Mouse (Mus musculus): ENCODE measurements around the gene Smim13.
"Not testable (repeated sequence)": the region's sequence is repeated elsewhere in the genome, so short reads cannot be mapped to it uniquely, and the experiment has no call there.

Smim13 gene

GRCm38 (mm10) chr13:41235845-41236741 lies 13.6 kb upstream of the Smim13 start:
- no peak for DNase-seq (ENCODE audit: extremely low spot score, low read depth, low spot score)

DNA sequence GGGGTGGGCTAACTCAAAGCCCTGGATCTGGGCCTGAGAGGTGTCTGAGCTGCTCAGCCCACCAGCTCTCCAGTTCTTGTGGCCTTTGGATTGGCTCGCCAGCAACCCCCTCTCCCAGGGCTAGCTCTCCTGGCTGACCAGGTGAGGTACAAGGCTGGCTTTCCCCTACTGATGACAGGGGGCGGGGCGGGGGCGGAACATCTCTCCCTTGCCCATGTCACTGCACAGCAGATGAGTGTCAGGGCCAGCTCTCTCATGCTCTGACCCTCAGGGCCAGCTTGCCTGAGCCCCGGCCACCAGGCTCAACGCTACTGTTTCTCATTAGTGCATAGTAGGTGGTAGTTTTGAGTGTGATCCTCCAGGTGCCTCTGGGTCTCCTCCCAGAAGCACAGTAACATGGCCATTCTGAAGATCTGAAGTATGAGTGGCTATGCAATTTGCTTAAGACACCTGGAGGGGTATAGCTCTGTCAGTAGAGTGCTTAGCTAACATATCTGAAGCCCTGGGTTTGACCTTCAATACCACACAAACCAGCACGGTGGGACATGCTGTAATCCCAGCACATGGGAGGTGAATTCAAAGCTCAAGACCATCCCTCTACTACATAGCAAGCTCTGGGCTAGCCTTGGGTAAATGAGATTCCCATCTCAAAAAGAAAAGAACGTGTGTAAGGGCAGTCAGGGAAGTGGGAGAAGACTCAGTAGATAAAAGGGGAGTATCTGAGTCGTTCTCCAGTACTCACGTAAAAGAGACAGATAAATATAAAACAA lies 11.4 kb upstream of the Smim13 start:
- no peak for DNase-seq (ENCODE audit: extremely low spot score, low read depth, low spot score)

- DNase-seq (ENCODE audit: extremely low spot score, low read depth, low spot score): no peak
These were observed 10.9 kb upstream of the Smim13 start for GRCm38 (mm10) chr13:41238805-41239130.

- no peak for DNase-seq (ENCODE audit: extremely low spot score, low read depth, low spot score)
These were observed 8.1 kb upstream of the Smim13 start for GRCm38 (mm10) chr13:41241557-41241956.

DNA sequence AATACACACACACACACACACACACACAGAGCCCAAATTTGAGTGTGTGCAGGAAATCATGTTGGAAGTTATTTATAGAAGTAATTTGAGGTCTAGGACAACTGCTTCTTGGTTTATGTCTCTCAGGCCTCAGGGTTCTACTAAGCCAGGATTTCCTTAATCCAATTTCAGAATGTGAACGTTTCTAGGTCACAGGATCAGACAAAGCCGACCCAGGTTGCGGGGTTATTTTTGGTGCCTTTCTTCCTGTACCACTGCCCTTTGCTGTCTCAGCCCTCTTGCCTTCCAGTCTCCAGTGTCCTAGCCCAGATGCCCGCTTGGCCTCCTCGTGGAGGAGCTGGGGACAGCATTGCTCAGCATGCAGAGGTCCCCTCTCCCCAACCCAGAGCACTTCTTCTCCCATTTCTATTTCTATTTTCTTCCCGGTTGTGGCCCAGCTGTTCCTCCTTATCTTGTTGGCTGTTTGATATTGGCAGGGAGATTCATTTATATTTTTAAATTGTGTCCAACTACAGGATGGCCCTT lies 5.3 kb upstream of the Smim13 start:
- DNase-seq (ENCODE audit: extremely low spot score, low read depth, low spot score): no peak

GRCm38 (mm10) chr13:41248751-41249520 lies 708 bp upstream of the Smim13 start:
- DNase-seq (ENCODE audit: extremely low spot score, low read depth, low spot score): no peak

DNA sequence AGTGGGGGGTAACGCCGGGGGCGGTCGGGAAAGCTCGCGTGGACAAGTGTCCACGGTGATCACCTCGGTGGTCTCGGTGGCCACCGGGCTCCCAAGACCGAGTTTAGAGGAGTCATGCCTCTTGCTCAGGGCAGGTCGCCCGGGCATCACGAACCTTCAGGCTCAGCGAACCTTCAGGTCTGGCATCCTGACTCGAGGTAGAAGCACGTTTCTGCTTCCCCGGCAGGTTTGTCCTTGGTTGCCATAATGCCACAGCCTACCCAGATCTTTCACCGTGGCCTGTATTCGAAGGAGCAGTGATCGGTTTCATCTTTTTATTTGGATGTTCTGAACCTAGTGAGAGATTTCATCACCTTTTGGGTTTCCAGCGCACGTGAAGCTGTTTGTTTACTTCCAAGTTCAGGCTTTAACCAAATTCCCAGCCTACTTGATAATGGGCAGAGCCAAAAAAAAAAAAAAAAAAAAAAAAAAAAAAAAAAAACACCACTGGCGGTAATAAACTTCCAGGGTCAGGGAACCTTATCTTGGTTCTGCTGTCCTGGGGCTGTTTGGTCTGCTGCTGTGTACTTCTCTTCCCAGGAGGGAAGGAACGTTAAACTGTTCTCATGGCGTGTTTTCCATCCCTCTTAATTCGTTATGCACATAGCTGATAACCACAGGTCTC lies 806 bp downstream of the Smim13 start:
- no peak for DNase-seq (ENCODE audit: extremely low spot score, low read depth, low spot score)

DNA sequence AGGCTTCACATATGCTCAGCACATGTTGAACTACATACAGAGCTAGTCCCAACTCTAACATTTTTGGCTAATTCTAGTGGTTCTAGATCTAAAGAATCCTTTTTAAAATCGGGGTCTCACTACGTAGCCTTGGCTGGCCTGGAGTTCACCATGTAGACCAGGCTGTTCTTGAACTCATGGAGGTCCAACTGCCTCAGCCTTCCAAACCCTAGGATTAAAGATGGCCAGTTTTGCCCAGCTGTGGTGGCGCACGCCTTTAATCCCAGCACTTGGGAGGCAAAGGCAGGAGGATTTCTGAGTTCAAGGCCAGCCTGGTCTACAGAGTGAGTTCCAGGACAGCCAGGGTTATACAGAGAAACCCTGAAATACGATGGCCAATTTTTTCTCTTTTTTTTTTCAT lies 1.6 kb downstream of the Smim13 start:
- DNase-seq (ENCODE audit: extremely low spot score, low read depth, low spot score): not testable (repeated sequence)

DNA sequence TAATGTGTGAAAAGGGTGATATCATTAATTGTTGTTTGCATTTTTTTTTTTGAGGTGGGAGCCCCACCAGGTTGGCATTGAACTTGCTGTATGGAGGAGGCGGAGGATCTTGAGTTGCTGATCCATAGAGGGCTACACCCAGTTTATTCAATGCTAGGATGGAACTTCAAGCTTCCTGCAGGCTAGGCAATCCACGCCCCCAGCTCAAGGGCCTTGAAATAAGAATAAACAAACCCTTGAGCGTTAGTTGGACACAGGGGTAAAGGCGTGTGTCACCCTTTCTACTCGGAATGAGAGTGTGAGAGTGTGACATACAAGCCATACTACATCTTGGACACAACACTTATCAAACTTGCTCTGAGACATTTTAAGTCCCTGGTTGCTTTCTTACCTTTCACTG lies 2.0 kb downstream of the Smim13 start:
- no peak for DNase-seq (ENCODE audit: extremely low spot score, low read depth, low spot score)

DNA sequence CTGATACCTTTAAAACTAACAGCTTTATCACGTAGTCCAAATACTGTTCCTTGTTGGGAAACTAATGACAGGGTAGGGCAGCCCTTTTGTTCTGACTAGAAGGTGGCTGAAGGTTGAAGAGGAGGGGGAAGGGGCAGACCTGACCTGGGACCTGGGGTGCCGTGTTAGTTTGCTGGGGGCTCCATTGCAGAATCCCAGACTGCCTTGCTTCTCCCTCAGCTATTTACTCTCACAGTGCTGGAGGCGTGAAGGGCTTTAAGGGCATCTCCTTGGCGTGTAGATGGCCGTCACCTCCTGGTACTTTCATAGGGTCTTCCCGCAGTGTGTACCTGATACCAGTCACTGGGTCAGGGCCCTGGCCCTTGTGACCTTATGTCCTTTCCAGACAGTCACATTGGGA lies 2.5 kb downstream of the Smim13 start:
- no peak for DNase-seq (ENCODE audit: extremely low spot score, low read depth, low spot score)

GRCm38 (mm10) chr13:41252736-41253135 lies 3.1 kb downstream of the Smim13 start:
- no peak for DNase-seq (ENCODE audit: extremely low spot score, low read depth, low spot score)

- DNase-seq (ENCODE audit: extremely low spot score, low read depth, low spot score): no peak
These were observed 6.5 kb downstream of the Smim13 start for GRCm38 (mm10) chr13:41256126-41256525.

DNA sequence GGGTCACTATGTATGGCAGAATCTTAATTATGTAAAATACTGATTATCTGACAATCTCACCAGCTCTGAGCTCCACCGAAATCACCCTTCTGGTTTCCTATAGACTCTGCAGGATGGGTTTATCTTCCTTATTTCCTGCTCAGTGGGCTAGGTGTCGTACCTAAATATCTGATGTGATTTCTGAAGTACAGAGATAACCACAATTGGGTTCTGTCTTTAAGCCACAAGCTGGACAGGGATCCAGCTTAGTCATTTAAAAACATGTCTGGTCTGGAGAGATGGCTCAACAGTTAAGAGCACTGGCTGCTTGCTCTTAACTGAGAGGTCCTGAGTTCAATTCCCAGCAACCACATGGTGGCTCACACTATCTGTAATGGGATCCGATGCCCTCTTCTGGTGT lies 7.3 kb downstream of the Smim13 start:
- no peak for DNase-seq (ENCODE audit: extremely low spot score, low read depth, low spot score)

- DNase-seq (ENCODE audit: extremely low spot score, low read depth, low spot score): no peak
These were observed 8.2 kb downstream of the Smim13 start for GRCm38 (mm10) chr13:41257851-41258250.

DNA sequence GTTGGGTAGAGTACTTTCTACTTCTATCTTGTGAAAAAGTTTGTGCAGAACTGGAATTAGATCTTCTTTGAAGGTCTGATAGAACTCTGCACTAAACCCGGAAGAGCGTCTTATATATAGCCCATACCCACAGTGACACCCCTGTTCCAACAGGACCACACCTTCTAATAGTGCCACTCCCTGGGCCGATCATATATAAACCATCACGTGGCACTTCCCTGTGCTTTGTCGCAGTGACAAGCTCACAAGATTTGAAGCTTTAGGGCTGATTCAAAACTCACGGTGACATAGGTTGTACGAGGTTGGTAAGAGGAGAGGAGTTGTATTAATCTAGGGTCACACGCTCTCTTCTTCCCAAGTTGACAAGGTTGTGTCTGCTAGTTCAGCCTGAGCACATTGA lies 12.0 kb downstream of the Smim13 start:
- DNase-seq (ENCODE audit: extremely low spot score, low read depth, low spot score): not testable (repeated sequence)

DNA sequence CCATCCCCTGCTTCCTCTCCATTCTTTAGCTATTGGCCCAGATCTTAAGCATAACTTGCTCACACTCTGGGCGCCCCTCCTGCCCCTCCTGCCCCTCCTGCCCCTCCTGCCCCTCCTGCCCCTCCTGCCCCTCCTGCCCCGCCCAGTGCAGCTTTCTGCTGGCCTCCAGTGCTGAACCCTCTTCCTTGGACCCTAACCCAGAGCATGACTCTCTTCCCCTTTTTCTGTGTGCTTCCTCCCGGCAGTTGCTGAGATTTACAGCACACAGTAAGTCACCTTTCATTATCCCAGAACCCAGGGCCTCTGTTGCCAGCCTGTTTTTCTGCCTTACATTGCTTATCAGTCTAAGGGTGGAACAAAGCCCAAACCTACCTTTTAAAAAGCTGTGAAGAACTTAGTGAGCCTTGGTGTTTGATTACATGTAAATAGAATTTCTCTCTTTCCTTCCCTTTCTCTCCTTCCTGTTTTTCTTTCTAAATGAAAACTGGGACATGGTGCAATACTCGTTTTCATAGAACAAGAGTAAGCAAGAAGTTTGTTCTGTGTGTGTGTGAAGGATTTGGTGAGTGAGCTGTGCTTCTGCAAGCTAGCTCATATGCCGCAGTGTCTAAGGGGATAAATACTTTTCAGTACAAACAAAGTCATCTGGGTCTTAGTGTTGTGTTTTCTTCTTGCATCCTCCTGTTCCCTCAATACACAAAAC lies 13.8 kb downstream of the Smim13 start:
- no peak for DNase-seq (ENCODE audit: extremely low spot score, low read depth, low spot score)

GRCm38 (mm10) chr13:41267827-41268408 lies 18.3 kb downstream of the Smim13 start:
- DNase-seq (ENCODE audit: extremely low spot score, low read depth, low spot score): no peak

GRCm38 (mm10) chr13:41273927-41274650 lies 24.4 kb downstream of the Smim13 start, which contains the start of gene Gm17364:
Gene Gm17364 (minus strand): TSS chr13:41273977.
- DNase-seq (ENCODE audit: extremely low spot score, low read depth, low spot score): no peak

GRCm38 (mm10) chr13:41280696-41281095 lies 31.1 kb downstream of the Smim13 start:
- DNase-seq (ENCODE audit: extremely low spot score, low read depth, low spot score): no peak
